Mouse (Mus musculus): ENCODE data around the gene Serhl.

The Serhl gene

DNA sequence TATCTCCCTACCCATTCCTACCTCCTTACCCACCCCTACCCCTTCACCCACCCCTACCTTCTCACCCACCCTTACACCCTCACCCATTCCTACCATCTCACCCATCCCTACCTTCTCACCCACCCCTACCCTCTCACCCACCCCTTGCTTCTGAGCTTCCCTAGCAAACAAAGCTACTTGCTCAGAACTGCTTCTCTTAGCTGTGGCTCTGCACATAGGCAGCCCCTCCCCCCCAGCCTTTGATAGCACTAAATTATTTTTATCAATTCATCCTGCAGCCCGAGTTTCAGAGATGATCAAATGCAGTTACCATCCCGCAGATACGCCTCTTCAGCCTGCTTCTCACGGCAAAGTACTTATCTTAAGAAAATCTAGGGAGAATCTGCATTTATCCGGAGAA is 5.8 kb upstream of the Serhl start:
- in situ Hi-C loops (cut with MboI; ENCODE audit: low sequenced_read_pairs), result no loop called here

DNA sequence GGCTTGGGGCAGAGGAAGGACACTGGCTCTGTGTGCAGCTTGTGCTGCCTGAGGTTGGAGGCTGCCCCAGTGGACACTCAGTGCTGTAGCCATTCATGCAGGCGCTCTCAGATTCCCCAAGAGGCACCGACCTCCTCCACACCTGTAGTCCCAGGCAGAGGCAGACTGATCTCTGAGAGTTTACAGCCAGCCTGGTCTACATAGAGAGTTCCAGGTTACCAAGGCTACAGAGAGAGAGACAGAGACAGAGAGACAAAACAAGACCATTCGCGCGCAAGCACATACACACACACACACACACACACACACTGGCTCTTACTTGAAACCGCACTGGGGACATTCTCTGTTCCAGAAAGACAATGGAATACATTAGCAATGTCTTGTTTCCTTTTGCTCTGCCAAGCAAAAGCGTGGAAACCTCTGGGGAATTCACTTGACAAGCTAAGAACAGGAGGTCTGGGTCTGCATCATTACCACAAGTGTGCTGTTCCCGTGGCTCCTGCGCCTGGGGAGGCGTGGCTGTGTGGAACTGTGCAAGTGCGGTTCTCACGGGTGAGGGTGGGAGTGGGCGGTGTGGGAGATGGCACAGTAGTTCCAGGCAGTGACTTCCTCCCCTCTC is 5.2 kb upstream of the Serhl start:
- in situ Hi-C loops (cut with MboI; ENCODE audit: low sequenced_read_pairs), result no loop called here

DNA sequence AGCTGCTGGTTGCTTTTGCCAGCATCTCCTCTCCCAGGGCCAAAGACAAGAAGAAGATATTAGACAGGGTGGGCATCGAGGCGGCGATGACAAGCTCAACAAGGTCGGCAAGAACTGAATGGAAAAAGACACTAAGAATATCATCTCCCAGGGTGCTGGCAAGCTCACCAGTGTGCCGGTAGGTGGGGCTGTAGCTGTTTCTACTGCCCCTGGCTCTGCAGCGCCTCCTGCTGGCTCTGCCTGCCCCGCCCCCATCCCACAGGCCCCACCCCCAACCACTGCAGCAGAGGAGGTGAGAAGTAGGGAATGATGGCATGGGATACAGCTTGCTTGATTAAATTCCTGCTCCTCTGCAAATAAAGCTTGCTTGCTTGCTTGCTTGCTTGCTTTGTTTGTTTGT is 3.4 kb upstream of the Serhl start:
- in situ Hi-C loops (cut with MboI; ENCODE audit: low sequenced_read_pairs), result no loop called here

DNA sequence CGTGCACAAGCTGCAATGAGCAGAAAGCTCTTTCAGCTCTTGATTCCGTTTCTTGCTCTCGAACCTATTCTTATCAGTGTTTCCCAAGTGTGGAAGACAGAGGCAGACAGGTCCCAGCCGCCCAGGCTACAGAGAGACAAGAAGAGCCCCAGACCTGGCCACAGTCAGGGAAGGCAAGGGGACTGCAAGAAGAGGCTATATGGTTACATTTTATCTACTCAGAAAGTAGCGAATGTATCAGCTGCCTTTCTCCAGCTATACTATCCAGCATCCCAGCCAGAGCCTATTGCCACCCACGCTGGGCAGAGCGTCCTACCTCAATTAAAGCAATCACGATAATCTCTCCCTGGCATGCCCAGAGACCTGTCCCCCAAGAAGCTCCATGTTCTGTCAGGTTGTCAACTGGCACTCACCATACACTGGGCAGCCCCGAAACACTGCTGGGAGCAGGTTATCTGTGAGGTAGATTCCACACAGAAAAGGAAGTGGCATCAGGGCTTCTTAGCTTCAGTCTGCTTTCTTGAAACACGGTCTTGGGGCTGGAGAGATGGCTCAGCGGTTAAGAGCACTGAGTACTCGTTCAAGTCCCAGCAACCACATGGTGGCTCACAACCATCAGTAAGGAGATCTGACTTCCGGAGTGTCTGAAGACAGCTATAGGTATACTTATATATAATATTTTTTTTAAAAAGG is 2.5 kb upstream of the Serhl start:
- in situ Hi-C loops (cut with MboI; ENCODE audit: low sequenced_read_pairs), result no loop called here

DNA sequence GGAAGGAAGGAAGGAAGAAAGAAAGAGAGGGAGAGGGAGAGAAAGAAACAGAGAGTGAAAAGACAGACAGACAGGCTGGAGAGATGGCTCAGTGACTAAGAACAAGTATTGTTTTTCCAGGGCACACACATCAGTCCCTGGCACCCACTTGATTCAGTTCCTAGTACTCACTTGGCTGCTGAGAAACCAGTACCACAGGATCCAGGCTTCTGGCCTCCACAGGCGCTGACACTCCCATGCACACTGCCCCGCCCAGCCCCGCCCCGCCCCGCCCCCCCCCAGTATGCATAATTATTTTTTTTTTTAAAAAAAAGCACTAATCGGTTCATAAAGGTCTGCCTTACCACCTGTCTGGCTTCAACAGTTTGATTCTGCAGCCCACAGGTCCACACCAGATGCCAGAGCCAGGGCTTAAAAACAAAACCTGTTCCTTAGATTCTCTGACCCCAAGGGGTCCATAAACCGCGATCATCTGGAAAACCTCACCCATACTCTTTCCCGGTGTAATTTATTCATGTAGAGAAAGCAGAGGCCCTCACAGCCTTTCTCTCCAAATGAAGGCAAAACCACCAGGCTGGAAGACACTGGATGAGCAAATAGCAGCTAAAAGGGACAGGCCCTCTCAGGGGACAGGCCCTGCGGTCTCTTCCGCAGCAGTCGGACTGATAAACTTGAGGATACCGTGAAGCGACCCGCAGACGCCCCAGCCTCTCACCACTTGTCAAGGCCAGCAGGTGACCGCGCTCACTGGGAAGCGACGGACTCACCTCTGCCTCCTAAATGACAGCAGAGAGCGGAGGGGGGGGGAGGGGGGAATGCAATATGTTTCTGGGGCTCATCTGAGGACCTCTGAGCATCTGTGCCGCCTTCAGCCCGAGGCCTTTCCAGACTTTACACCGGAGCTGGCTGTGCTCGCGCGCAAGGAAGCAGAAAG is 544 bp upstream of the Serhl start:
- in situ Hi-C loops (cut with MboI; ENCODE audit: low sequenced_read_pairs), result no loop called here

DNA sequence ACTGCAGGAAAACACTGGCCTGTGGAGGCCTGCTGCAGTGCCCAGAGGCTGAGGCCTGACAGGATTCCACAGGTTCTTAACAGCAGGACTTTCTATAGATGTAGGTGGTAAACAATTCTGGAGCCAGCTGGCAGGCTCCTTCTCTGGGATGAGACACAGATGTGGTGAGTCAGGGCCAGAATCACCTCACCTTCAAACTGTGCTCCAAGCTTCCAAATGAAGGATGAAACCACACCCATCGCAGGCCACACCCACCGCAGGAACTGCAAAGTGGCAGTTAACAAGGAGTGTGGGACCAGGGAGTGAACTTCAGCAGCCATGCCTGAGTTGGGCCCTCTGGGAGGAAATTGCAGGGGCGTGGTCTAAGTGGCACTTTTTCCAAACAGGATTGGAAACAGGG is 1.6 kb downstream of the Serhl start:
- in situ Hi-C loops (cut with MboI; ENCODE audit: low sequenced_read_pairs), result no loop called here

DNA sequence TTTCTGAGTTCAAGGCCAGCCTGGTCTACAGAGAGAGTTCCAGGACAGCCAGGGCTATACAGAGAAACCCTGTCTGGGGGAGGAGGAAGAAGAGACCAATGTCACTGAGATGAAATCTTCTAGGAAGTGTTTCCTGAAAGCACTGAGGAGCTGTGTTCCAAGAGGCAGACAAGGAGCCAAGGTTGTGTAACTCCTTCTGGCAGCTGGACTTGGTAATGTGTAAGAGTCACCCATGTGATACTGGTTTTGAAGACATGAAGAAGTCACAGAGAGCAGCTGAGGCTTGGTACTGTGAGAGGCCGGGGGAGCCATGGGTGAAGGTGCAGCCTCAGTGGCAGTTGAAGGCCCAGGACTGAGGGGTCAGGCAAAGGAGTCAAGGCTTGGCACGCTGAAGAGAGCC is 4.4 kb downstream of the Serhl start:
- in situ Hi-C loops (cut with MboI; ENCODE audit: low sequenced_read_pairs), result no loop called here

DNA sequence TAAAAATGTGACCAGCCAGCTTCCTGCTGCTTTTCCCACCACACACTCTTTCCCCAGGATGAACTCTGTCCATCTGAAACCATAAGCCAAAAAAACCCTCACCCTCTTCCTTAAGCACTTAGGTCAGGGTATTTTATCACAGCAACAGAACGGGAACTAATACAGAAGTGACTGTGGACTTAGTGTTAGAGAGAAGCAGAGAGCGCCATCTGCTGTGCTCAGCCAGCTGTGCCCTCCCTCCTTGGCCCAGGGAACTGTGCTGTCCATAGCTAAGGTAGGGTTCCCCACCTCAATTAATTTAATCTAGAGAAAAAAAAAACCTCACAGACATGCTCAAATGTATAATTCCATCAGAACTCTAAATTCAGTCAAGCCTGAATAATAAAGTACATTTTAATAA is 6.6 kb downstream of the Serhl start:
- in situ Hi-C loops (cut with MboI; ENCODE audit: low sequenced_read_pairs), result no loop called here

DNA sequence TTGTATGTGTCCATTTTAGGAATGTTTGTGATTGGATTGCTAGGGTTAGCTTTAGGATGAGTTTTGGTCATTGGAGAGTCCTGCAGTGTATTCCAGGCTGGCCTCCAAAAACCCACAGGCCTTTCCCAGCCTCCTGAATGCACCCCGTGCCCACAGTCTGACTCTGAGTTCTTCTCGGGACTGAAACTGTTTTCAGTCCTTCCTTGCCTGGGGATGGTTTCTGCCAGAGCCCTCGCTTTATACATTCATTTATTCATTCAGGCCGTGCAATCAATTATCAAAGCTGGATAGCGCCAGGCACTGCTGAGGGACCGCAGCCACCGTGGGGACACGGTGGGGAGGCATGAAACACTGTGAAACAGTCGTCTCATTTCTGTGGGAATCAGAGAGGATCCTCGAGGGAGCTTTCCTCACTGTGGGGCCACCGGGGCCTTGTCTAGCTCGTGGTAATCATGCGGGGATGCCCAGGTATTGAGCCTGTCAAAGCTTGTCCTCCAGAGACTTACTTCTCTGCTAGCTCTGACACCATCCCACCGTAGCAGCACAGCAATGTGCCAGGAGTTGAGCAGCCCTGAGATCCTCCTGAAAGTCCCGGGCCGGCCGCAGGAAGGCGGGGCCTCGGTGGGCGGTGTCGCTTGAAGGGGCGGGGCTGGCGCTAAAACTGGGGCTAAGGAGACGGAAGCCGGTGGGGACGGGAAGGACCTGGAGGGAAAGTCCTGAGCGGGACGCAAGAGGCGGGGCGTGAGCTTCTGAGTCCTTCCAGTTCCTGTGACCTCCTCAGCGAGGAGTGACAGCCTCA is 10.4 kb downstream of the Serhl start:
- in situ Hi-C loops (cut with MboI; ENCODE audit: low sequenced_read_pairs), result no loop called here

DNA sequence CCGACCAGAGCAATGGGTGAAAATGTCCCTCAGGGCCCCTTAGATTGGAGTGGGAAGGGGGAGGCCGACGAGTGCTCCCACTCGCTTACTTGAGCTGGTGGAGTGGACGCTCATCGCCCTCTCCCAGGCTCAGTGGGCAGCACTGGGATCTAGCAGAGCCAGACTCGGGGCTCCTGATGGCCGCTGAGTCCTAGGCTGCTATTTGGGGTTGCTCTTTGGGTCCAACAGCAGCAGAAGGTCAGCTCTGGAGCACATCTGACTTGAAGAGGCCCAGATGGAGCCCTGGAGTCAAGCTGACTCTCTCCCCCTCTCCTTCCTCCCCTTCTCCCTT is 11.0 kb downstream of the Serhl start:
- in situ Hi-C loops (cut with MboI; ENCODE audit: low sequenced_read_pairs), result no loop called here

DNA sequence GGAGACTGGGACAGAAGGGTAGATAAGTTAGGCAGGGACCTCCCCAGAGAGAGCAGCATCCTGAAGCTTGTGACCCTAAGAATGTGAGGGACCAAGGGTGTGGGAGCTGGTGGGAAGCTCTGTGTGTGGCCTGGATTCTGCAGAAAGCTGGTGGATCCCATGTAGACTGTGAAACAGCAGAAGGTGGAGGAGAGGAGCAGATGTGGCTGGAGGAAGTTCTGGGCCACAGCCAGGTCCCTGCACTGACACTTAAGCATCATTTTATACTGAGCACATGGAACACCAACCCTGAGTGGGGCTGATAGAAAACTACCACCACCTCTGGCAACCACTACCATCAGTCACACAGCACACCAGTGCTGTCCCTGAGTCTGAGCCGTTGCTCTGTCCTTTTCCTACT is 13.8 kb downstream of the Serhl start:
- in situ Hi-C loops (cut with MboI; ENCODE audit: low sequenced_read_pairs), result no loop called here

DNA sequence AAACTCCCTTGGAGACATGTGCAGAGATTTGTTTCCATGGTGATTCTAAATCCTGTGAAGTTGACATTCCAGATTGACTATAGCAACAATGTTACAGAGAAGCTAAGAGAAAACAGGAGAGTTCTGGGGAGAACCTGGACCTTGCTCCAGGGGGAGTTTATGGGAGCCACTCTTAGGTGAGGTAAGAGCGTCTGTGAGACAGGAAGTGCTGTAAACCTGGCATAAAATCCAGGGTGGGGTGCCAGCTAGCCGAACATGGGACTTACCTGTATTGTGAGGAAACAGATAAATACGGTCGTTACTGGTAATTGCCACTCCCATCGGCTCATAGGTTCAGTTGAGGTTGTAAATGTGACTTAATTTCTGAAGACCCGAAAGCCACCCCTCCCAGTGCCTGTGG is 17.1 kb downstream of the Serhl start:
- in situ Hi-C loops (cut with MboI; ENCODE audit: low sequenced_read_pairs), result no loop called here

DNA sequence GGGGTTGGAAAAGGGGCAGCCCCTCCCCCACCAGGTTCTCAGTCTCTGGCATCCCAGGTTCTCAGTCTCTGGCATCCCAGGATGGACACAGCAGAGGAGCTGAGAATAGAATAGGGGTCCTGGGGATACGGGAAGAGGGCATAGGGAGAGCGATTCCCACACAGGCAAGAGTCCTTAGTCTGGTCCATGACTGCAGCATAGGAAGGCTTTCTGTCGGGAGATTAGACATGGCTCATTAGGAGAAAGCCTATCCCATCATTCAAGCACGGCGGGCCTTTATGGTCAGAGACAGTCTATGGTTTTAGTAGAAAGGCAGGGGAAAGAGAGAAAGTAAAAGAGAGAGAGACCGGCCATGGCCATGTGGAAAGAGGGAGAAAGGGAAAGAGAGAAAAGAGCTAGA is 18.5 kb downstream of the Serhl start:
- in situ Hi-C loops (cut with MboI; ENCODE audit: low sequenced_read_pairs), result no loop called here

DNA sequence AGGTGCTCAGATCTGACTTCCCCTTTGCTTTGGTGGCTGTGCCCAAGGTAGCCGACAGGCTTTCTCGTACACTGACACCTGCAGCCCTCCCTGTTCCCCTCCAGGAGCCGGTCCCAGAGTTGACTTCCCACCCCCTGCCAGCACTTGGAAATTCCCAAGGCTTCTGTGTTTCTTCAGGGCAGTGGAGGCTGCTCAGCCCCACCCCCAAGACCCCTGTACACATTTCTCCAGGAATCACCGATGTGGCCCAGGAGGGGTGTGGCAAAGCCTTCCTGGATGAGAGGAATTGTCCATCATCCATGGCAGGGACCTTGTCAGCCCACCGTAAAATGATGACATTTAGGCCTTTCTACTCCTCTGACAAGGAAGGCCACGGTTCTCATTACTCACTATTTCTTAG is 22.0 kb downstream of the Serhl start:
- in situ Hi-C loops (cut with MboI; ENCODE audit: low sequenced_read_pairs), result no loop called here

DNA sequence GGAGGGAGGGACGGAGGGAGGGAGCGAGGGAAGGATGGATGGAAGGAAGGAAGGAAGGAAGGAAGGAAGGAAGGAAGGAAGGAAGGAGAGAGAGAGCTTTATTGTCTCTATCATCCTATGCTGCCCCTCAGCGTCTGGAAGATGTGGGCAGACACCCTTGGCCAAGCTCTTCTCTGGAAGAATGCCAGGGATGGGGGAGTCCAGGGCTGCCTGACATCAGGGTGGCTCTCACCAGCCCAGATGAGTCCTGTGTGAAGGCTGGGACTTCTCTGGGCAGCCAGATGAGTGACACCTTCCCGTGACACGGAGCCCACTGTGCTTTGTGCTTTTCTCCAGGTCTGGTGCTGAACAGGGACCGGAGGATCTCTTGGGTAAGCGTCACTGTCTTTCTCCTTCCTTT is 22.6 kb downstream of the Serhl start:
- in situ Hi-C loops (cut with MboI; ENCODE audit: low sequenced_read_pairs), result no loop called here

DNA sequence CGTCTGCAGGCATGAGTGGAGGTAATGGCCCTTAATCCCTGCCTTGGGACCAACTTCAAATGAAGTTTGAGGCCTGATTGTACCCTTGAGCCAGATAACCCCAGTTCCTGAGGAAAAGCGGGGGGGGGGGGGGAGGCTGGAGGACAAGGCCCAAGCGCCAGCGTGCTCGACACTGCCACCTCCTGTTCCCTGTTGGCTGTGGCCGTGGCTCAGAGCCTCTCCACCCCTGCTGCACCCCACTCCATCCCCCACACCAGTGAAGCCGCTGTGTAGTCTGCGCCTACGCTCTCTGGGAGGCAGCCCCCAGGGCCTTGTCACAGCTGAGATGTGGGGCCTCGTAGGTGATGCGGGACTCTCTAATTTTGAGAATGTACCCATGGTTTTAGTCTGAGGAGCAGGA is 23.6 kb downstream of the Serhl start:
- in situ Hi-C loops (cut with MboI; ENCODE audit: low sequenced_read_pairs), result no loop called here

DNA sequence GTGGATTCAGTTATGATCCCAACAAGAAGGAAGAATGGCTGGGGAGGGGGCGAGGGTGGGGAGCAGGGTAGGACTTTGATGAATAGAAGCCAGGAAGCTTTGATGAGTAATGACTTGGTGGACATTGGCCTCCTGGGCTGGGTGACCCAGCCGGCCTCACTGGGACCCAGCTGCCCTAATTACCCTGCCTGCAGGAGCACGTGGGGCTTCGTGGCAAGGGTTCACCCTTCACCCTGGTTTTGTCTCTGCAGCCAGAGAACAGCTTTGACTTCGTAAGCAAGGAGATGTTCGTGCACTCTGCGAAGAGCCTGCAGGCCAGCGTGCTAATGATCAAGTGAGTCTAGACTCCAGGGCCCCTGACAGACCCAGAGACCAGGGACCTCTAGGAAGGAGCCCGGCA is 24.8 kb downstream of the Serhl start:
- in situ Hi-C loops (cut with MboI; ENCODE audit: low sequenced_read_pairs), result no loop called here

DNA sequence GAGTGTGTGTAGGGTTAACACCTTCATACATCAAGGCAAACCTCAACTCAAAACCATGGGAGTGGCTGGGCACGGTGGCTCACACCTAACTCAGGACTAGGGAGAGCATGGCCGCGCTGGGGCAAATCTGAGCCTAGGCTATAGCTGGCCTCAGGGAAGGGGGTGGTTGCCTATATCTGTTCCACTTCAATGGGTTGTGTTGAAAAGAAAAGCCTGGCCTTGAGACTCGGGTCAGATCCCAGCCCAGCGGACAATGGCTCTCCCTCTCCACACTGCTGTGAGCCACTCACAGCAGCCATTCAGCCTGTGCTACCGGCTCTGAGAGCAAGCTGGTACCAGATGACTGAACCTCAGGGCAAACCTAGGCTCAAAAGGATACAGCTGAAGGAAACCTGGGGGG is 25.8 kb downstream of the Serhl start:
- in situ Hi-C loops (cut with MboI; ENCODE audit: low sequenced_read_pairs), result no loop called here

DNA sequence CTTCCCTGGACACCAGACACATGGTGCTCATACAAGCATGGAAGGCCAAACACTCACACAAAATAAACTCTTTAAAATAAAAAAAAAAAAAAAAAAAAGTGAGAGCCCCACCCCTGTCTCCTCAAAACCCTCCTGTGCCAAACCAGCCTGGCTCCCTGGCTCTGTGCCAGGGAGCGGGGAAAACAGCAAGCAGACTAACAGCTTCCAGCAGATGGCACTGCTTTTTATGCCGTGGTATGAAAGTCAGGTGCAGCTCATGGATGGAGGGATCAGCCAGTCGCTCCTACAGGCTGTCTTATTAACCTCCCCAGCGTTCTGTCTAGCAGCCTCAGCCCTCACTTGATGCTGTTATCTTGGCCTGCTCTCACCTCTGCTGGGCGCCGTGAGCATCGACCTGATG is 29.1 kb downstream of the Serhl start:
- in situ Hi-C loops (cut with MboI; ENCODE audit: low sequenced_read_pairs), result no loop called here

DNA sequence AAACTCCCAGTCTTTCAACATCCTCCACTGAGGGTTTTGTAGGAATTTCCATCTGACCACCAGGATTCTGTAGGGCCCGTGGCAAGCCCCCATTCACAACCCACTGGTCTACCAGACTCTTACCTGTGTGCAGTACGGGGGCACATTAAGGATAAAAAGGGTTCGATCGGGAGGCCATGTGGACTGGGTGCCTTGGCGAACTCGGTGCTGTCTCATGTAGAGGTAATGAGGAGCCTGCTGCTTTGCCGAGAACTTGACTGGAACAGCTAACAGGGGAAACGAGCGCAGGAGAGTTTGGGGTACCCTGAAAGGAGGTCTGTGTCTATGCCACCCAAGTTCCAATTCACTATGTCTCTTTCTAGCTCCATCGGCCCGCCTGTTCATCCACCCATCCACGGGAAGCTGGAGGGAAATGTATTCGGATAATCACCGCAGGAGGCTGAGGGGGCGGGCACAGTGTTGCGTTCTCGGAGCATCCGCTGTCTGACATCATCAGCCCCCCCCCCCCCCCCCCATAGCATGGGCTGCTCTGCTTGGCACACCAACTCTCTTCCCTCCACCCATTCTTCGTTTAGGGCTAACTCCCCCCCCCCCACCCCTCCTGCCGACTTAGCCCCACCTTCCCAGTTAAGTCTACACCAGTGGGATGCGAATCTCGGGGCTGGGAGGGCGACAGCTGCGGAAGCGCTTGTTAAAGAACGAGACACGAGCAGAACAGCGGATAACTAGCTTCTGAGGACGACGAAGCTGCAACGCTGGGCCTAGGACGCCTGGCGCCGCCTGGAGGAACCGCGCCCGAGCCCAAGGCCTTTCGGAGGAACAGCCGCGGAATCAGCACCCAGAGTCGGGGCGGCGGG is 32.6 kb downstream of the Serhl start:
- in situ Hi-C loops (cut with MboI; ENCODE audit: low sequenced_read_pairs), result no loop called here
